Mouse (Mus musculus) olfactory bulb, adult 2 months (tissue): ENCODE data around the gene Mfsd4a. TPM values are rescaled to one million over a fixed set of nuclear protein-coding genes. Genes with fewer than 3 reads are reported as not detected.

Source experiments
- H3K27ac ChIP-seq: fragments of 200-500 bp; 2 replicates; pipeline ENCODE4 v1.5.1; 2012; ENCODE audit warnings: low read depth, low read length; ENCODE audit not compliant: insufficient read depth
- H3K4me1 ChIP-seq: fragments of 200-500 bp; 2 replicates; pipeline ENCODE4 v1.6.1; 2012; ENCODE audit warnings: low read length; ENCODE audit not compliant: control insufficient read depth, insufficient read depth
- H3K4me3 ChIP-seq: fragments of 200-500 bp; 2 replicates; pipeline ENCODE4 v1.5.1; 2012; ENCODE audit warnings: mild to moderate bottlenecking, low read depth, low read length, moderate library complexity; ENCODE audit not compliant: insufficient read depth
- CTCF ChIP-seq: fragments of 200-500 bp; IDR thresholded peaks from 2 replicates; pipeline ENCODE4 v1.5.1; 2012; ENCODE audit warnings: low read depth, mild to moderate bottlenecking, low read length, moderate library complexity; ENCODE audit not compliant: insufficient read depth
- POLR2A ChIP-seq: fragments of 200-500 bp; IDR thresholded peaks from 2 replicates; pipeline ENCODE4 v1.6.1; 2012; ENCODE audit warnings: mild to moderate bottlenecking, low read depth, low read length, moderate library complexity; ENCODE audit not compliant: insufficient read depth
- WGBS: fragments of 180-500 bp; shearing (Covaris S2); methylation state at CpG from one replicate; pipeline ENCODE4 v1.1.7; 2018; 5-methylcytosine and 5-hydroxymethylcytosine counted together
- polyA plus RNA-seq: library from polyadenylated mRNA; stranded (reverse); fragments of >200 nt; gene quantifications from 2 replicates; pipeline ENCODE4 v1.2.4, GENCODE M21; 2012; ENCODE audit warnings: low replicate concordance; ENCODE audit not compliant: missing spikeins, insufficient read depth, insufficient read length

The Mfsd4a gene
- polyA plus RNA-seq, 1 experiment, result not detected

GRCm38 (mm10) chr1:132099775-132100174 is 31.9 kb upstream of the Mfsd4a start:
- no peak for TF ChIP-seq POLR2A
- WGBS, result 65% methylated on average over 4 of the region's 4 CpGs
- no peak overlapping the region for H3K27ac ChIP-seq
- no peak overlapping the region for H3K4me3 ChIP-seq
- peaks cover 7% of the 10 kb centered on the region for H3K4me1 ChIP-seq

GRCm38 (mm10) chr1:132099016-132099415 is 31.2 kb upstream of the Mfsd4a start:
- WGBS, result 23% methylated on average over 4 of the region's 4 CpGs
- TF ChIP-seq POLR2A (no peak), CTCF (no peak)
- no peak overlapping the region for H3K27ac ChIP-seq
- H3K4me3 ChIP-seq, result no peak overlapping the region
- H3K4me1 ChIP-seq, result peaks cover 7% of the 10 kb centered on the region

DNA sequence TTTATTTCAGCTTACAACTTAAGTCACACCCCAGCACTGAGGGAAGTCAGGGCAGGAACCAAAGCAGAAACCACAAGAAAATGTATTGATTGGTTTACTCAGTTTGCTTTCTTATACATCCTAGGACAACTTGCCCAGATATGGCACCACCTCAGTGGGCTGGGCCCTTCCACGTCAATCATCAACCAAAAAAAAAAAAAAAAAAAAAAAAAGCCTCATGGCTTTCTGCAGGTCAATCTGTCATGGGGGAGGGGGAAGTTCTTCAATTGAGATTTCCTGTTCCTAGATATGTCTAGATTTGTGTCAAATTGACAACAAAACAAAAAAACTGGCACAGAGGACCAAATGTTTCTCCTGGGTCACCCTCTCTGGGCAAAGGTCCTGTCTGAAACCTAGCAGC is 30.2 kb upstream of the Mfsd4a start:
- no peak overlapping the region for H3K4me3 ChIP-seq
- 76% methylated on average over 1 of the region's 1 CpGs for WGBS
- H3K27ac ChIP-seq, result no peak overlapping the region
- peaks cover 7% of the 10 kb centered on the region for H3K4me1 ChIP-seq
- TF ChIP-seq POLR2A (no peak), CTCF (no peak)

DNA sequence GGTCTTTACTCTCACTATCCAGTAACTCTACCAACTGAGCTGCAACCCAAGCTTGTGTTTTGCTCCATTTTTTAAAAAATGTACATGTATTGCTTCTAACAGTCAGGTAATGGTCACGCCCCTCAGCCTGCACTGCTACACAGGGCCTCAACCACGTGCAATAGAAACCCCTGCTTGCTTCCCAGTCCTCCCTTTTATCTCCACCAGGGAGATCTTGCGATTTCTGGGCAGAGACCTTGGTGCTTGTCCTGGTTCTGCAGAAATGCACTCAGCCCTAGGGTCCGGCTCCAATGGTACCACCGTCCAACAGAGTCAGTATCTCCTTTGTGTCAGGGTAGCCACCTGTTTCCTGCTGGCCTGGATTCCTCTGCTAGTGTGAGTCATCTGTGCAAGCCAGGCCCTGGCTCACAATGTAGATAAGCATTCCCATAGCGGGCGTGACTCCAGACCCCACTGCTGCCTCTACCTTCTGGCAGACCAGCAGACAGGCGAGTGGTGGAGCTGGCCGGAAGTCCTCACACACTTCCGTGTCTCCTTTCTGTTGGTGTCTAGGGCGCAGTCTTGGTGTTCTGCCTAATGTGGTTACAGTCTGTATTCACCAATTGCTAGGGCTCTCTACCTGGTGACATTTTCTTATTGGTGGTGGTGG is 27.6 kb upstream of the Mfsd4a start:
- WGBS, result 84% methylated on average over 11 of the region's 11 CpGs
- peaks cover 7% of the 10 kb centered on the region for H3K4me1 ChIP-seq
- H3K27ac ChIP-seq, result no peak overlapping the region
- no peak overlapping the region for H3K4me3 ChIP-seq
- TF ChIP-seq CTCF (no peak), POLR2A (no peak)

GRCm38 (mm10) chr1:132093269-132093668 is 25.4 kb upstream of the Mfsd4a start:
- H3K4me1 ChIP-seq, result peaks cover 3% of the 10 kb centered on the region; the same call in 1 of the 2 replicates
- H3K27ac ChIP-seq, result no peak overlapping the region
- H3K4me3 ChIP-seq, result no peak overlapping the region
- 95% methylated on average over 4 of the region's 4 CpGs for WGBS
- TF ChIP-seq CTCF, result no peak
- no peak for TF ChIP-seq POLR2A

GRCm38 (mm10) chr1:132090266-132090665 is 22.4 kb upstream of the Mfsd4a start:
- Histone ChIP-seq H3K27ac (no peak overlapping the region), H3K4me1 (peaks cover 4% of the 10 kb centered on the region; the same call in 1 of the 2 replicates), H3K4me3 (no peak overlapping the region)
- 78% methylated on average over 4 of the region's 4 CpGs for WGBS
- TF ChIP-seq CTCF (no peak), POLR2A (no peak)

- 72% methylated on average over 6 of the region's 6 CpGs for WGBS
- TF ChIP-seq POLR2A, result no peak
- TF ChIP-seq CTCF, result no peak
- H3K4me1 ChIP-seq, result peaks cover 4% of the 10 kb centered on the region; the same call in 1 of the 2 replicates
- no peak overlapping the region for H3K27ac ChIP-seq
- H3K4me3 ChIP-seq, result no peak overlapping the region
Measured at GRCm38 (mm10) chr1:132089767-132090166, 21.9 kb upstream of the Mfsd4a start.

DNA sequence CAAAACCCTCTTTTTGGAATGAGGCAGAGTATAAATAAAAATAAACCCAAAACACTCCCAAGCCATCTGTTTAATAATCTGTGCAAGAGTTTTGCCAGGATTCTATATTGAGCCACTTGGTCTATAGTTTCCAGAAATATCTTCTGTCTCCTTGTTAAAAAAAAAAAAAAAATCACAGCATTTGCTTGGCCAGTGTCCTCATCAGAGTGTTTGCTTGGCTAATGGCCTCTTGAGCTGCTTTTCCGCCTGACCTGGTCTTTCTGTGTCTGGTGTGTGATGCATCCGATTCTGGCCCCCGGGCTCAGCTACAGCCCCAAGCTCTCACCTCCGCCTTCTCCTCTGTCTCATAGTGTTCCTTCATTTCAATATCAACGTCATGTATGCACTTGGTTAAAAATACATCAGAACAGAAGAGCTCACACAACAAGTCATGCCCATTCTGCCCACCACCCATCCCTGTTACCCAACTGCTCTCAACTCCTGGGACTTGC is 20.4 kb upstream of the Mfsd4a start:
- TF ChIP-seq CTCF, result no peak
- no peak for TF ChIP-seq POLR2A
- WGBS, result 58% methylated on average over 5 of the region's 5 CpGs
- H3K4me1 ChIP-seq, result peaks cover 4% of the 10 kb centered on the region; the same call in 1 of the 2 replicates
- H3K4me3 ChIP-seq, result no peak overlapping the region
- no peak overlapping the region for H3K27ac ChIP-seq

DNA sequence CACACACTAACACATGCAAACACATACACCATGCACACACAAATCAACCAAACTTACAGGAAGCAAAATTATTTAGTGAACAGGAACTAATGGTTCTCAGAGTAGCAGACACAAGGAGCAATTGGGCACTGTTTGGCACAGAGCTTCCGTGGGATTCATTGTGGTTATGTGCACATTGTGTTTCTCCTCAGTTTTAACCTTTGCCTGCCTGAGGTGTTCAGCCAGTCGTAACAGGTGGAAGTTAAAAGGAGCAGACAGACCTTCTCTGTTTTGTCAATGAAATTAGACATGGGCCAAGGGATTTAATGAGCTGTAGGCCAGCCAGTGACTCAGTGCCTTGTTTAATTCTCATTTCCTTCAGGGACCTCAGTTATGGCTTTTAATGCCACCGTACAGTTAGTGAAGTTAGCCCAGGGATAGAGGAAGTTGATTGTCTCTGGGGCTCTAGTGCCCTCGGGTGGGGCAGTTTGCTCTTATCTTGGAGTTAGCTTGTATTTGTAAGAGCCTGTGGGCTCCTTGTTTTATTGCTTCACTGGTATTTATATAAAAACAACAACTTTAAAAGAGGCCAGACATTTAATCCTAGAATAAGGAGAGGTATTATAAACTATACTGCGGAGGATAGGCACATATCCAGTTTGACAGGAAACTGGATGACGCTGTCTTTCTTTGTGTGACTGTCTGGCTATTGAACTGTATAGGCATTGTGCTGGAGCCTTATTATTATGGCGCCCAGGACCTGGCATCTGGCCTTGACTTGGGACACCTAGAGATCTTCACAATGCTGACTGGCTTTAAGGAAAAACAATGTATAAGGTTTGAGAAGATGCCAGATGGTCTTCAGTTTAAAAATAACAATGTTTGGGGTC is 17.6 kb upstream of the Mfsd4a start:
- Histone ChIP-seq H3K4me1 (peaks cover 4% of the 10 kb centered on the region; the same call in 1 of the 2 replicates), H3K27ac (no peak overlapping the region), H3K4me3 (no peak overlapping the region)
- WGBS, result 72% methylated on average over 7 of the region's 7 CpGs
- TF ChIP-seq CTCF, result no peak
- no peak for TF ChIP-seq POLR2A
